Mouse (Mus musculus) 3134 (cell line): ENCODE results near the gene Gpr137b.
"Not testable (repeated sequence)": the region's sequence is repeated elsewhere in the genome, so short reads cannot be mapped to it uniquely, and the experiment has no call there.

Experiments used
- DNase-seq: peaks from one replicate; pipeline ENCODE4 v3.0.0-alpha.2; 2011; ENCODE audit warnings: low spot score; ENCODE audit not compliant: insufficient read length; ENCODE audit errors: extremely low read depth

Gene Gpr137b

GRCm38 (mm10) chr13:13393228-13394095, at the start of gene Gpr137b:
TSS of gene Gpr137b (minus strand) at chr13:13394014.
- peak; percentile 87 for DNase-seq

GRCm38 (mm10) chr13:13438112-13438953, 44.5 kb upstream of the Gpr137b start:
- DNase-seq = peak; percentile 27

- DNase-seq = peak; percentile 10
These were observed 43.7 kb upstream of the Gpr137b start, which contains the start of gene Nid1 for GRCm38 (mm10) chr13:13437460-13438015. TSS of gene Nid1 (plus strand) at chr13:13437551.

- not testable (repeated sequence) for DNase-seq
These were observed 42.3 kb upstream of the Gpr137b start for GRCm38 (mm10) chr13:13436161-13436560.

- not testable (repeated sequence) for DNase-seq
These were observed 29.5 kb upstream of the Gpr137b start for GRCm38 (mm10) chr13:13423301-13423700.

GRCm38 (mm10) chr13:13418859-13419258, 25.0 kb upstream of the Gpr137b start:
- DNase-seq = not testable (repeated sequence)

GRCm38 (mm10) chr13:13416007-13416337, 22.2 kb upstream of the Gpr137b start:
- not testable (repeated sequence) for DNase-seq

- DNase-seq = peak; percentile 17
These were observed 21.5 kb upstream of the Gpr137b start for GRCm38 (mm10) chr13:13415120-13416006.

- DNase-seq = no peak
These were observed 20.4 kb upstream of the Gpr137b start for GRCm38 (mm10) chr13:13414206-13414605.

- DNase-seq = not testable (repeated sequence)
These were observed 11.7 kb upstream of the Gpr137b start for GRCm38 (mm10) chr13:13405511-13405910.

- DNase-seq = peak; percentile 12
These were observed 10.8 kb upstream of the Gpr137b start for GRCm38 (mm10) chr13:13404517-13405155.

- DNase-seq = not testable (repeated sequence)
These were observed 10.0 kb upstream of the Gpr137b start for GRCm38 (mm10) chr13:13403839-13404238.

GRCm38 (mm10) chr13:13403366-13403765, 9.6 kb upstream of the Gpr137b start:
- not testable (repeated sequence) for DNase-seq

- not testable (repeated sequence) for DNase-seq
These were observed 9.0 kb upstream of the Gpr137b start for GRCm38 (mm10) chr13:13402818-13403217.

- DNase-seq = not testable (repeated sequence)
These were observed 7.0 kb upstream of the Gpr137b start for GRCm38 (mm10) chr13:13400851-13401250.

- peak; percentile 55 for DNase-seq
These were observed 232 bp upstream of the Gpr137b start for GRCm38 (mm10) chr13:13394096-13394395.

GRCm38 (mm10) chr13:13378168-13378859, 15.5 kb downstream of the Gpr137b start:
- DNase-seq = not testable (repeated sequence)

- no peak for DNase-seq
These were observed 16.6 kb downstream of the Gpr137b start for GRCm38 (mm10) chr13:13377180-13377579.

GRCm38 (mm10) chr13:13373965-13374364, 19.8 kb downstream of the Gpr137b start:
- DNase-seq = not testable (repeated sequence)
